Mouse (Mus musculus): ENCODE measurements around the gene Odc1. TPM values are rescaled to one million over a fixed set of nuclear protein-coding genes. Genes with fewer than 3 reads are reported as not detected.

Odc1 gene
- 100 to 1,000 TPM; 459 to 493 TPM for total RNA-seq (2023)

GRCm38 (mm10) chr12:17544209-17545106 lies at the start of gene Odc1:
Gene Odc1, plus strand, starts transcription at chr12:17544794.

Other genes starting within 250 kb of the Odc1 start
- not detected for gene Atp6v1c2, start 215.4 kb upstream of the Odc1 start, total RNA-seq (2023)
- gene Nol10, start 196.3 kb upstream of the Odc1 start, total RNA-seq (2023), result 10 to 100 TPM; 20.9 to 21.4 TPM
- 10 to 100 TPM; 89.1 to 93.7 TPM for gene Hpcal1, start 146.1 kb downstream of the Odc1 start, total RNA-seq (2023)

Data from T-cell, adult 66 days (primary cell).